Mouse (Mus musculus): ENCODE measurements around the gene Rhox3h. TPM values are rescaled to one million over a fixed set of nuclear protein-coding genes. Genes with fewer than 3 reads are reported as not detected.
"Not testable (repeated sequence)": the region's sequence is repeated elsewhere in the genome, so short reads cannot be mapped to it uniquely, and the experiment has no call there.

The Rhox3h gene
- not detected in 2 replicates for total RNA-seq (2014; fragmentation: Nextera tagmentation)
- total RNA-seq (2017): not detected in 2 replicates

GRCm38 (mm10) chrX:37668664-37669063, at the start of gene Rhox3h:
Gene Rhox3h, minus strand, starts transcription at chrX:37668764.
- ATAC-seq (replicated peaks; ENCODE audit: low FRiP score, low TSS enrichment, poor library complexity, severe bottlenecking): not testable (repeated sequence)

- no peak for ATAC-seq (replicated peaks; ENCODE audit: low FRiP score, low TSS enrichment, poor library complexity, severe bottlenecking)
These were observed 33.3 kb upstream of the Rhox3h start for GRCm38 (mm10) chrX:37701821-37702387.

GRCm38 (mm10) chrX:37692261-37692660, 23.7 kb upstream of the Rhox3h start:
- ATAC-seq (replicated peaks; ENCODE audit: low FRiP score, low TSS enrichment, poor library complexity, severe bottlenecking): no peak

GRCm38 (mm10) chrX:37683031-37683715, 14.6 kb upstream of the Rhox3h start:
- ATAC-seq (replicated peaks; ENCODE audit: low FRiP score, low TSS enrichment, poor library complexity, severe bottlenecking): no peak

GRCm38 (mm10) chrX:37673177-37673576, 4.6 kb upstream of the Rhox3h start, which contains the start of gene Rhox2h:
Gene Rhox2h, minus strand, starts transcription at chrX:37673277.
- not testable (repeated sequence) for ATAC-seq (replicated peaks; ENCODE audit: low FRiP score, low TSS enrichment, poor library complexity, severe bottlenecking)

GRCm38 (mm10) chrX:37651227-37651626, 17.3 kb downstream of the Rhox3h start, which contains the start of gene Rhox4g:
Gene Rhox4g, minus strand, starts transcription at chrX:37651327.
- ATAC-seq (replicated peaks; ENCODE audit: low FRiP score, low TSS enrichment, poor library complexity, severe bottlenecking): not testable (repeated sequence)

- ATAC-seq (replicated peaks; ENCODE audit: low FRiP score, low TSS enrichment, poor library complexity, severe bottlenecking): not testable (repeated sequence)
These were observed 25.2 kb downstream of the Rhox3h start, which contains the start of gene Rhox2g for GRCm38 (mm10) chrX:37643370-37643769. Gene Rhox2g, minus strand, starts transcription at chrX:37643470.

GRCm38 (mm10) chrX:37628512-37628911, 40.1 kb downstream of the Rhox3h start, which contains the start of gene Rhox3g:
Gene Rhox3g, minus strand, starts transcription at chrX:37628612.
- not testable (repeated sequence) for ATAC-seq (replicated peaks; ENCODE audit: low FRiP score, low TSS enrichment, poor library complexity, severe bottlenecking)

Other genes with a start within 250 kb of the Rhox3h start
- not detected in 2 replicates for gene Rhox4b, start 236.3 kb downstream of the Rhox3h start, total RNA-seq (2014; fragmentation: Nextera tagmentation)
- gene Rhox4b, start 236.3 kb downstream of the Rhox3h start, total RNA-seq (2017): not detected in 2 replicates
- gene Rhox2c, start 215.1 kb downstream of the Rhox3h start, total RNA-seq (2014; fragmentation: Nextera tagmentation): not detected in 2 replicates
- not detected in 2 replicates for gene Rhox2c, start 215.1 kb downstream of the Rhox3h start, total RNA-seq (2017)
- not detected in 2 replicates for gene Rhox3c, start 210.2 kb downstream of the Rhox3h start, total RNA-seq (2014; fragmentation: Nextera tagmentation)
- not detected in 2 replicates for gene Rhox3c, start 210.2 kb downstream of the Rhox3h start, total RNA-seq (2017)
- gene Rhox4c, start 188.4 kb downstream of the Rhox3h start, total RNA-seq (2014; fragmentation: Nextera tagmentation): not detected in 2 replicates
- gene Rhox4c, start 188.4 kb downstream of the Rhox3h start, total RNA-seq (2017): not detected in 2 replicates
- gene Rhox2d, start 175.3 kb downstream of the Rhox3h start, total RNA-seq (2014; fragmentation: Nextera tagmentation): not detected in 2 replicates
- gene Rhox2d, start 175.3 kb downstream of the Rhox3h start, total RNA-seq (2017): not detected in 2 replicates
- gene Rhox4d, start 154.4 kb downstream of the Rhox3h start, total RNA-seq (2014; fragmentation: Nextera tagmentation): not detected in 2 replicates
- not detected in 2 replicates for gene Rhox4d, start 154.4 kb downstream of the Rhox3h start, total RNA-seq (2017)
- gene Rhox2e, start 138.3 kb downstream of the Rhox3h start, total RNA-seq (2014; fragmentation: Nextera tagmentation): not detected in 2 replicates
- gene Rhox2e, start 138.3 kb downstream of the Rhox3h start, total RNA-seq (2017): not detected in 2 replicates
- gene Rhox3e, start 126.7 kb downstream of the Rhox3h start, total RNA-seq (2014; fragmentation: Nextera tagmentation): not detected in 2 replicates
- gene Rhox3e, start 126.7 kb downstream of the Rhox3h start, total RNA-seq (2017): not detected in 2 replicates
- gene Rhox4e, start 111.4 kb downstream of the Rhox3h start, total RNA-seq (2014; fragmentation: Nextera tagmentation): not detected in 2 replicates
- gene Rhox4e, start 111.4 kb downstream of the Rhox3h start, total RNA-seq (2017): not detected in 2 replicates
- not detected in 2 replicates for gene Rhox2f, start 97.4 kb downstream of the Rhox3h start, total RNA-seq (2014; fragmentation: Nextera tagmentation)
- not detected in 2 replicates for gene Rhox2f, start 97.4 kb downstream of the Rhox3h start, total RNA-seq (2017)
- not detected in 2 replicates for gene Rhox3f, start 87.8 kb downstream of the Rhox3h start, total RNA-seq (2014; fragmentation: Nextera tagmentation)
- not detected in 2 replicates for gene Rhox3f, start 87.8 kb downstream of the Rhox3h start, total RNA-seq (2017)
- not detected in 2 replicates for gene Rhox4f, start 61.1 kb downstream of the Rhox3h start, total RNA-seq (2014; fragmentation: Nextera tagmentation)
- not detected in 2 replicates for gene Rhox4f, start 61.1 kb downstream of the Rhox3h start, total RNA-seq (2017)
- not detected in 2 replicates for gene Rhox3g, start 40.2 kb downstream of the Rhox3h start, total RNA-seq (2014; fragmentation: Nextera tagmentation)
- gene Rhox3g, start 40.2 kb downstream of the Rhox3h start, total RNA-seq (2017): not detected in 2 replicates
- gene Rhox2g, start 25.3 kb downstream of the Rhox3h start, total RNA-seq (2014; fragmentation: Nextera tagmentation): not detected in 2 replicates
- gene Rhox2g, start 25.3 kb downstream of the Rhox3h start, total RNA-seq (2017): not detected in 2 replicates
- gene Rhox4g, start 17.4 kb downstream of the Rhox3h start, total RNA-seq (2014; fragmentation: Nextera tagmentation): not detected in 2 replicates
- gene Rhox4g, start 17.4 kb downstream of the Rhox3h start, total RNA-seq (2017): not detected in 2 replicates
- gene Rhox2h, start 4.5 kb upstream of the Rhox3h start, total RNA-seq (2014; fragmentation: Nextera tagmentation): not detected in 2 replicates
- not detected in 2 replicates for gene Rhox2h, start 4.5 kb upstream of the Rhox3h start, total RNA-seq (2017)
- not detected in 2 replicates for gene Rhox5, start 136.1 kb upstream of the Rhox3h start, total RNA-seq (2014; fragmentation: Nextera tagmentation)
- not detected in 2 replicates for gene Rhox5, start 136.1 kb upstream of the Rhox3h start, total RNA-seq (2017)
- not detected in 2 replicates for gene Rhox6, start 158.1 kb upstream of the Rhox3h start, total RNA-seq (2014; fragmentation: Nextera tagmentation)
- not detected in 2 replicates for gene Rhox6, start 158.1 kb upstream of the Rhox3h start, total RNA-seq (2017)
- not detected in 2 replicates for gene Rhox7a, start 162.9 kb upstream of the Rhox3h start, total RNA-seq (2014; fragmentation: Nextera tagmentation)
- gene Rhox7a, start 162.9 kb upstream of the Rhox3h start, total RNA-seq (2017): not detected in 2 replicates
- gene Rhox8, start 210.2 kb upstream of the Rhox3h start, total RNA-seq (2014; fragmentation: Nextera tagmentation): 0.74 TPM in 1 of 2 replicates, not detected in the other
- gene Rhox8, start 210.2 kb upstream of the Rhox3h start, total RNA-seq (2017): not detected in 2 replicates
- not detected in 2 replicates for gene Rhox7b, start 228.5 kb upstream of the Rhox3h start, total RNA-seq (2014; fragmentation: Nextera tagmentation)
- not detected in 2 replicates for gene Rhox7b, start 228.5 kb upstream of the Rhox3h start, total RNA-seq (2017)
- gene Rhox9, start 233.0 kb upstream of the Rhox3h start, total RNA-seq (2014; fragmentation: Nextera tagmentation): not detected in 2 replicates
- gene Rhox9, start 233.0 kb upstream of the Rhox3h start, total RNA-seq (2017): not detected in 2 replicates

Measured in megakaryocyte-erythroid progenitor cell, adult 5-6 weeks (primary cell).